Mouse (Mus musculus) liver, postnatal 0 days (tissue): ENCODE measurements at regions not wholly inside any gene's neighbourhood (a gene's known extent, or its start where the extent isn't known, plus 50 kb on each side); places are given as distances from the start of the nearest gene placed in this dataset.

Experiments
- CTCF ChIP-seq: sonication (generic); IDR thresholded peaks from 2 replicates; pipeline ENCODE4 v1.5.1; 2016; ENCODE audit warnings: antibody characterized with exemption, low read depth
- EP300 ChIP-seq: IDR thresholded peaks from 2 replicates; pipeline ENCODE4 v1.6.1; 2016; ENCODE audit warnings: antibody characterized with exemption, low read depth, mild to moderate bottlenecking

GRCm38 (mm10) chr9:116500951-116501350, 325.8 kb upstream of the Tgfbr2 start:
- no peak for TF ChIP-seq EP300
- TF ChIP-seq CTCF: no peak
